Mouse (Mus musculus): ENCODE measurements around the gene Fam198b.
A peak's percentile ranks its signal among the peaks of the same experiment; 100 is the strongest.
"Not testable (repeated sequence)": the region's sequence is repeated elsewhere in the genome, so short reads cannot be mapped to it uniquely, and the experiment has no call there.

The Fam198b gene

DNA sequence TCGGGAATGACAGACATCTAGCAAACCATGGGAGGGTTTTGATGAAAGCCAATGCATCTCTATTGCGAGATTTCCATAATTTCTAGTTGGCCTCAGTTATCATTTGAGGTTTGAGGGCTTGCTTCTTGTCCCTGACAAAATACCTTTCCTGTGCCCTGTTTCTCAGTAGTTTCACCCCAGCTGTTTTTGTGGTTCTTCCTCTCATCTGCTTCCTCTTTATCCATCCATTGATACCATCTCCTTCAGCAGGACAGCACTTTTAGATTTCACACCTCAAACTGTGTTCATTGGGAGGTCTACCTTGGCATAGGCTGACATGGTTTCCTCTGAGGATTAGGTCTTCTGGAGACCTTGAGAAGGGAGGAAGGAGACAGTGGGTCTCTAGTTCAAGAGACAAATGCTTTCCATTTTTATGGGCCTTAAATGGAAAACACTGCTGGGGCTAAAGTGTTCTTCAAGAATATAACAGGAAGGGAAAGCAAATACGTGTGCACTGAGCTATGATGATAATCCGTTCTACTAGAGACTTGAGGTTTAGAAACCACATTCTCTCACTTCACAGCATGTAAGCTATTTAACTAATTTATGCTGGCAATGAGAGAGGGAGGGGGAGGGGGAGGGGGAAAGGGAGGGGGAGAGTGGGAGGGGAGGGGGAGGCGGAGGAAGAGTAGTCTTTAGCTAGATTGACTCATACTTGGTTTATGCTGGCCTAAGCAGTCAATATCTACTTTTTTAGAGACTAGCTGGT lies 41.8 kb downstream of the Fam198b start:
- no peak for DNase-seq (ENCODE audit: low spot score)

DNA sequence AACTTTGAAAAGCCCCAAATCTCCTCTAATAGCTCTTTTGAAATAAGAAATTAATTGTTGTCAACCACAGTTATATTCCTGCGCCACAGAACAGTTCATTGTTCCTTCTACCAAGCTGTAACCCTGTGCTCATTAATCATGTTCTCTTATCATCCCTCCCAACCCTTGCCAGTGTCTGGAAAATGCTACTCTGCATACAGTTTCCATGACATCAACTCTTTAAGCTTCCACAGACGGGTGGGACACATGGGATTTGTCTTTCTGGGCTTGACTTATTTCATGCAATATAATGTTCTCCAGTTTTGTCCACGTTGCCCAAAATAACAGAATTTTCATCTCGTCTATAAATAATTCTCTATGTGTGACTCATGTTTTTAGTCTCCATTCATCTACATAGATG lies 42.7 kb downstream of the Fam198b start:
- no peak for DNase-seq (ENCODE audit: low spot score)

DNA sequence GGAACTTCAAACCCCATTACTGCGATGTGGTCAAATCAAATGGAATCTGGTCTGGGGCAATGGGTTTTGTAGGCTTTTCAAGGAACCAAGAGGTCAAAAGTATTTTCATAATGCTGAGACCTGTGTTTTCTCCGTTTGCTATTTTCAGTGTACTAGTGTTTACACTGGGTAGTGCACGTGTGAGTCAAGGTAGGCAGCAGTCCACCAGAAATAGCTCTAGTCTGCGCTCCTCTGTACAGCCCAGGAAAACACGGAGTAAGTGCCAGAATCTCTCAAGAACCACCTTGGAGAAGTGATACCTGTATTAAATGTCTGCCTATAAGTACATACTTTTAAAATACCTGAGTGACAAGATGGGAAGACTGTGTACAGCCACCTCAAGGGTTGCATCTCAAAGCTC lies 44.1 kb downstream of the Fam198b start:
- no peak for DNase-seq (ENCODE audit: low spot score)

DNA sequence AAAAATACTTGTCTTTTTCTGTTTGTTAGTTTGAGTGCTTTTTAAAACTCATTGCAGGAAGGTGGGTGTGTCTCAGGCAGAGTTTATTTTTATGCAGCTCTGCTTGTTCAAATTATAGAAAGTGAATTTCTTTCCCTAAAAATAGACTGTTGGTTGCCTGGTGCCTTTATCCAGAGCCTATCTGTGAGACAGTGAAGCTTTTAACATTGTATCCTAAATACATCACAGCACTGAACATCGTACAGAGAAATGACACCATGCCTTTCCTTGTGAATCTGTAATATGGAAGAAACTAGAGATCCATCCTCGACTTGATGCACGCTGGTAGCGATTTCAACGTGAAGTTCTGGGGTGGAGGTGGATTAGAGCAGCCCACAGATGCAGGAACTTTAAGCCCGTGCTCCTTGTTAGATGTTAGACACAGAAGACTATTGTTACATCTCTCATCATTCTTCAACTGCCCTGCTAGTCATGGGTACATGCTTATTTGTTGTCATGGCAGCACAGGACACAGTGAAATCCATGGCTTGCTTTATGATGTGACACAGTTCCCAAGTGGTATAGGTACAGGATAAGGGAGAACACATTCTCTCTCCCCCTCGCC lies 45.9 kb downstream of the Fam198b start:
- peak; percentile 47 for DNase-seq (ENCODE audit: low spot score)

DNA sequence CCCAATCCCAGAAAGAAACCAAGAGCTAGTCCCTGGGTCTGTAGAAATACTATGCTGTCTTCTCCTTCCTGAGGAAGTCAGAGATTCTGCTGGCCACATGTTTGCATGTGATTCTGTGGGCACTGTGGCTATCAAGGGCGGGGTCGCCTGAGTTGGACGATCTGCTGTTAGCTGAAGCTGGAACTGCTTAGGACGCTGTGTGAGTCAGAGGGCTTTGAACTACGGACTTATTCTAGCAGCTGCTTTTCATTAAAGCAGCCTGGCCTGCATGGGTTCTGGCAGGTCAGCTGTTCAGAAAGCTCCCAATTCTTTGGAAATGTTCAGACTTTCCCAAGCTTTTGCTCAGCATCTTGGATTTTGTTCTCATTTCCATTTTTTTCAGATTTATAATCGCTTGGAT lies 51.9 kb downstream of the Fam198b start:
- no peak for DNase-seq (ENCODE audit: low spot score)

DNA sequence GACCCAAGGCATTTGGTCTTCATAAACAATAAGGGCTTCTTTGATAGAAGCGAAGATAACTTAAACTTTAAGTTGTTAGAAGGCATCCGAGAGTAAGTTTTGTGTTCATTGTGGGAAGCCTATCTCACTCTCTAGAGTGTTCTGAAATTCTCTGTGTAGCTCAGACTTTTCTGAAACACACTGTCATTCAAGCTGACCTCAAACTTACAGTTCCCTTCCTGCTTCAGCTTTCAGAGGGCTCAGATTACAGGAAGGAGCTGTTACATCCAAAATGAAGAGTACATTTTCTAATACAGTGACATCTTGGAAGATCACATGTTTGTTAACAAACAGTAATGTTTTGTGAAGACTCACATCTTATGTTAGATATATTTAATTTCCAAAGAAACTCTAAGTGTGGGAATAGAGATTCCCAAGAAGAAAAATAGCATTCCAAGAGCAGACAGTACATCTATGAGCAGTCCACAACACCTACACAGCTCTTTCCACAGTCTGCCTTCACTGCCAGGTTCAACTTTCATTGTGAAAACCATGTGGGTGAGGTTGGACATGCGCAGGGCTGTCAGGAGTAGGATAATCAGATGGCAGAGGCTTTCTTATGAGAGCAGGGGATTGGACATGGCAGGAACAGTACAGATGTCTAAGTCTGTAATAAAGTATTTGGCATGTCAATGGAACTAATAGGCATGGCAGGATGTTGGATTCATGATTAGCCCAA lies 52.6 kb downstream of the Fam198b start:
- no peak for DNase-seq (ENCODE audit: low spot score)

DNA sequence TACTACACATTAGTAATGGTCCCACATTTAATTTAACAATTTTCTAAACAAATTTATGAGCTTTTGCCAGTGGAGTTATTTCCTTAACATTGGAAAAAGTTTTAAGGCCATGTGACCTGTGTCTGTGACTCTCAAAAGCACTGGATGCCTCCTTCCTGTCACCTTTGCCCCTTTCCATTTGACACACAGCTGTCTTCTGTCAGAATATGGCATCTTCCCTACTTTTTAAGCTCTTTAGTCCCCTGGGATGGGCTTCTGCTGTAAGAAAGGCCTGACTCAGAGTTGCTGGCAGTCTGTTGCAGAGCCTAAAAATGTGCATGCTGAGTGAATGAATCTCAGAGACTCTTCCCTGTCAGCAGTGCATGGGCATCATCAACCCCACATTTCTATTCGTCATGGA lies 63.4 kb downstream of the Fam198b start:
- no peak for DNase-seq (ENCODE audit: low spot score)

DNA sequence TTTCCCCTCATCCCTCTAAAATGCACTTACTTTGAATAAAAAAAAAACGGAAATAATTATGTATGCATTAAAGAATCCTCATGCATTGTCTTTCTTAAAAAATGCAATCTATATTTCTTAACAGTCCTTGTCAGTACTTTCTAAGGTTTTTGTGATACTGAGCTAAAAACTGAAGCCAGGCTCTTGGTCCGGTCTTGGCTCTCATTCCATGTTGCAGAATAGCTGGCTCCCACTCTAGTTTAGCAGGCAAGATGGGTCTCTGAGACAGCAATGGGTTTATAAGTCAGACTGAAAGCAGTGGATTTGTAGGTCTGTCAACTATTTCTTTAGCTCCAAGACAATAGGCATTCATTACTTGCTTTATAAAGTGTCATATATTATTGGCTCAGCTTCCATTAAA lies 63.8 kb downstream of the Fam198b start:
- DNase-seq (ENCODE audit: low spot score) = no peak

DNA sequence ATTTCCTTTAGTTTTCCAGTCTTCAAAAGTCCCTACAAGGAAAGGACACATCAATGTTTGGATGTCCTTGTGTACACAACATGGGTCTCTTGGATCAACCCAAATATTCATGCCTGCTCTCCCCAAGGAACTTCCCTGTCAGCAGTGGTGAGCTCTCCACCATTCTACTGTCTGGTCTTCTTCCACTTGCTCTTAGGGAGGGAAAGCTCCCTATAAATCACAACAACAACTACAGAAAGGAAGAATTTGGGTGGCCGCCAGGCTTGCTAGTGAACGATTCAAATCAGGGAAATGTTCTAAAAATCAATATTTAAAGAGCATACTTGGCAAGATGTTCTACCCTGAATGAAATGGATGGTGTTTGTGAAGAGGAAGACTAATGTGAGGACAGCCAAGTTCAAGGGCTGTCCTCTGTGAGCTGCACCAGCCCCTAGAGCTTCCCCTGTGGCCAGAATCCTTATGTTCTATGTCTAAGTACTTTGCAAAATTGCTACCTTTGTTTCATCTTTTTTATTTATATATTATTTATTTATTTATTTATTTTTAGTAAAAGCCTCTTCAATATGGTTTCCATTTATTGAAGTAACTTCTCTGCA lies 68.9 kb downstream of the Fam198b start:
- DNase-seq (ENCODE audit: low spot score) = no peak

DNA sequence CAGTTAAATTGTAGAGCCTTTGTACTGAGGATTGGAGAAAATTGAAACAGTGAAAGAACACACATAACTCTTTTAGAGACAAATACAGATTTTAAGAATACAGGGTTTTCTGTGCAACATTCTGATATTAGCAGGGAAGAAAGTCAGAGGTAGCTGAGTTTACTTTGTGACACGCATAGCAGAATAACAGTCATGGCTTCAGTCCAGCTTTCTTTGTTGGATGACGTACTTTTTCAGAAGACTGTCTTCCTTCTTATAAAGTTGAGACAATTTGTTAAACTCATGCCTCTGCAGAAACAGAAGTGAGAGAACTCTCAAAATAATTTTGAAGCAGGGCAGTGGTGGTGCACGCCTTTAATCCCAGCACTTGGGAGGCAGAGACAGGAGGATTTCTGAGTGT lies 70.9 kb downstream of the Fam198b start:
- no peak for DNase-seq (ENCODE audit: low spot score)

DNA sequence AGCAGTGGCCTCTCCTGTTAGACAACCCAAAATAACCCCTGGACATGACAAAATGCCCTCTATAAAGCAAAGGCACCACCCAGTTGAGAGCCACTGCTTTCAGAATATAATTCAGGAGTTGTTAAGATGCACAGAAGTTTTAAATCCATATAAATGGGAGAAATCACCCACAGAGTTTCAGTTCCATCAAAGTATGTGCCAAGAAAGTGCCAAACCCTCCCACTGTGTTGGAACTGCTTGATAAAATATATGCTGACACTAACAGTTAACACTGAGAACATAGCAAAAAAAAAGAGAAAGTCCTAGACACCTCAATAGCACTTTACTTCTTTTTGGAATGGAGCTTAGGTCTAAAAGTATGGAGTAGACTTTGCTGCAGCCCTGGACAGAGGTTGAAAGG lies 72.5 kb downstream of the Fam198b start:
- DNase-seq (ENCODE audit: low spot score) = no peak

DNA sequence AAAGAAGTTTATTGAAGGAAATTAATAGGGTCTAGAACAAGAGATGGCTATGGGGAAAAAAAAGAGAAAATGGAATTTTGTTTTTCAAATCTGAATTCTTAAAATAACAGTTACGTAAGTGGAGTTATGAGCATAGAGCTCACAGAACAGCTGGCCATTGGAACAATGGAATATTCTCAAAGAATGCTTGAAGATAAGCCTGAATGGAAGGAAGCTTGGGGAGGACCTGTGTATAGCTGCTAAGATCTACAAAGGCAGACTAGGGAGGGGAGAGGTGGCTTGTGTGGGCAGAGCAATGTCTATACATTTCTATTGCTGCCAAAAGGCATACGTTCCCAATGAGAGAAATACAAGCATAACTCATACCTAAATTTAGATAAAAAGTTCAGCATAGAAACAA lies 73.4 kb downstream of the Fam198b start:
- no peak for DNase-seq (ENCODE audit: low spot score)

DNA sequence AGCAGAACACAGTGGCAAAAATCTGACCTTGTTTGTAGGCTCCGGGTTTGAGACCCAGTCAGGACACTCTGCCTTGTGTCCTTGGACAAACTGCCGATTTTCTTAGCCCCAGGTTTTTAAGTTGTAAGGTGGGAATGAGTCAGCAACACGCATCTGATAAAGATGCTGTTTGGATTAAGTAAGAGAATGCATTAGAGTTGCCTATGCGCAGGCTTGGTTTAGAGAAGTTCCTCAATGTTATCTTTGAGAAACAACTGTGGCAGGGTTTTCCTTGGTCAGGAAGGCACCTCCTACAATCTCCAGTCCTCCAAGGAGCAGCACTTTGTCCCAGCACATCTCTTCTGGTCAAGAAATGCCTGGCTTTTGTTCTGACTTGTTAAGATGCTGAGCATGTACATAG lies 82.4 kb downstream of the Fam198b start:
- no peak for DNase-seq (ENCODE audit: low spot score)

DNA sequence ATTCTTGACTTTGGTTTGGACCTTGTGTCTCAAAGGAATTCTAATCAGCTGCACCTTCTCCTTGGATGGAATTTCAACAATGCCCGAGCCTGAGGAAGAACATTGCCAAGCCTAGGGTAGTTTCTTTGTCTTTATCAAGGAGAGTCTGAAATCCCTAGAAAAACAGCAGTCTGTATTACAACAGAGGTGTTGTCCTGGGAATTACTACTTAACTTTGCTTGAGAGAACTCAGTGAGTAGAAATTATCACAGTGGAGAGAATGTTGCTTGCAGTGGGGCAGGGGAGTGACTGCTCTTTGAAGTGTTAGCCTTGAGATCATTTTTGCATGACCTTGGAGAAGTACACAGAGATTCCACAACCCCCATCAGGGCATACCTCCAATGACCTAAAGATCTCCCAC lies 83.0 kb downstream of the Fam198b start:
- DNase-seq (ENCODE audit: low spot score) = no peak

DNA sequence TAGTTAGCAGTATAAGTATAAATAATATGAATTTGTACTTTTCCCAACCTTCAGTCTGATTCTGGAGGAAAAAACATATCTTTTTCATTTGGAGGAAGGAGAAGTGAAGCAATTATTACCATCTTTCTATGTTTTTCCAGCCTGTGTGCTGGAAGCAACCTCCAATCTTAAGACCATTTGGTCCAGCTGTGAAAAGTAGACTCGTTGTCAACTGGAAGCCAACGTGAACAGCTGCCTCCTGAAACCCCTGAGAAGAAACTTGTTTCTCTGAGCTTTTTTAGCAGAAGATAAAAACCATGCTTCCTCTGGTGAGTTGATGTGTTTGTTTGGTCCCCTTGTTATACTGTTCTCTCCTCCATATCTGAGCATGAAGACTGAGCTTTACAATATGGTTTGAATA lies 84.1 kb downstream of the Fam198b start:
- no peak for DNase-seq (ENCODE audit: low spot score)

DNA sequence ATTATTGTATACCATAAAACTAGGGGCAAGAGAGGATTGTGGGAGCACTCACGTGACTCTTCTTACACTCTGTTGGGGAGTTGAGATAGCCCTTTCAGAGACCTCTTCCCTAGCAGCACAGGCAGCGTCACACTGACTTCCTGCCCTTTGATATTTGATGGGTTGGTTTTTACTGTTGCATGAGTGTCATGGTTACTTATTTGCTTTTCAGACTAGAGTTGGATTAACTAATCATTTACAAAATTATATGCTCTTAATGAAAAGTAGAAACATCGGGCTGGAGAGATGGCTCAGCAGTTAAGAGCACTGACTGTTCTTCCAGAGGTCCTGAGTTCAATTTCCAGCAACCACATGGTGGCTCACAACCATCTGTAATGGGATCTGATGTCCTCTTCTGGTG lies 85.2 kb downstream of the Fam198b start:
- not testable (repeated sequence) for DNase-seq (ENCODE audit: low spot score)

DNA sequence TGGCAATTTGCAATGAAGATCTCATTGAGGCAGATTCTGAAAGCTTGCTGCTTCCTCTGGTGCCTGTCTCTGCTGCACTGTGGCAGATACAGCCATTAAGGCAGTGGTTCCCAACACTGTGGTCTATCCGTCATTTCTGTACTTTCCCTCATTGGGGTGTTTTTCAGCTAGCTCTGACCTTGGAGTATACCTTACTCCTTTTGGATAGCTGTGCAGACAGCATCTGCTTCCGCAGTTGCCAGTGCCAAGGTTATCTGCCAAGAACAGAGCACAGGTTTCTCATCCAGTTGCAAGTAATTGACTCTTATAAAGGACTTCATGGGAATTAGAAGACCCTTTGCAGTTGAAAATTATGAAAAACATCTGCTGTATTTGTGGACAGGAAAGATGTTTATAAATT lies 85.7 kb downstream of the Fam198b start:
- no peak for DNase-seq (ENCODE audit: low spot score)

DNA sequence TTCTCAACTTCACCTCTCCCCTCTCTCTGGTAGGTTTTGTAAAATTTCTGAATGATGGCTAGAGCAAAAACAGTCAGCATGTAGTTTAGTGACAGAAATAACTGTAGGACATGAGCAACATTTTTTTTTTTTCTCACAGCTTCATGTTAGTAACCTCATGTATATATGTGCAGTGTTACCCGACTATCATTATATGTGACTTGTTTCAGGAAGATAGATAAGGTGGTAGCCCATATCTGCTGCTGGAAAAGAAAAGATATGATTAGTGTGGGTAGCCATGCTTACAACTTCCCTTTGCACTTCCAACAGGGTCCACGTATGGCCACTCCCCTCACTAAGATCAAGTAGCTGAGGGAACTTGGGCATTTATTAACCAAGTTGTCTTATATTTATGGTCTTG lies 86.2 kb downstream of the Fam198b start:
- DNase-seq (ENCODE audit: low spot score) = no peak

DNA sequence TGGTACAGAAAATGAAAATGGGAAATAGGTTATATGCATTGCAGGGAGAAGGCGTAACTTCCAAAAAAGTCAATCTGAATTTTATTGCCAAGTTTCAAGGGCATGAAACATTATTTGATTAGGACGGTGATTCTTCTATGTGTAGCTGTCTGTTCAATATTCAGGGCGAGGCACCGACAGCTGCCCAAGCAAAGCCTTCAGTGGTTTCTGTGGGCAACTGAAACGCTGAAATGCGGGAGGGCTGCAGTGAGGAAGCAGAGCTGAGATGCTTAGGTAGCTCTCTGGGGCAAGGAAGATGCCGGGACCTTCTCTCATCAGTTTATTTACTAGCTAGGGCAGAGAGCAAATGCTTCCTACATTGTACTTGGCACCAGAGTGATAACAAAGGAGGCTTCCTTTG lies 87.2 kb downstream of the Fam198b start:
- DNase-seq (ENCODE audit: low spot score) = no peak

DNA sequence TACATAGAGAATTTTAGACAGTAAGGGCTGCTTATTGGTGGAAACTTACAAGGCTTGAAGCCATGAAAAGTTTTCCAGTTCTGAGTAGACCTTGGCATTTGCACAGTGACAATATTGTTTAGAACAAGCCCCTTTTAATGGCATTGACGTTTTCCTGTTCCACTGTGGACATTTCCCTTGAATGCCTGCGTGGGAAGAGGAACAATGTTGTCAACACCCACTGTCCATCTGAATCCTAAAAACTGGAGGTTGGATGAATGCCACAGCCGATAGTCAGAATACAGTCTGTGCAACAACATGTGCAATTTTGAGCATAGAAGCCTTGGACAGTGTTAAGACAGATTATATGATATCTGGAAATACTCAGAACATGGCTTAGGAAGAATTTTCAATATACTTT lies 92.5 kb downstream of the Fam198b start:
- no peak for DNase-seq (ENCODE audit: low spot score)

DNA sequence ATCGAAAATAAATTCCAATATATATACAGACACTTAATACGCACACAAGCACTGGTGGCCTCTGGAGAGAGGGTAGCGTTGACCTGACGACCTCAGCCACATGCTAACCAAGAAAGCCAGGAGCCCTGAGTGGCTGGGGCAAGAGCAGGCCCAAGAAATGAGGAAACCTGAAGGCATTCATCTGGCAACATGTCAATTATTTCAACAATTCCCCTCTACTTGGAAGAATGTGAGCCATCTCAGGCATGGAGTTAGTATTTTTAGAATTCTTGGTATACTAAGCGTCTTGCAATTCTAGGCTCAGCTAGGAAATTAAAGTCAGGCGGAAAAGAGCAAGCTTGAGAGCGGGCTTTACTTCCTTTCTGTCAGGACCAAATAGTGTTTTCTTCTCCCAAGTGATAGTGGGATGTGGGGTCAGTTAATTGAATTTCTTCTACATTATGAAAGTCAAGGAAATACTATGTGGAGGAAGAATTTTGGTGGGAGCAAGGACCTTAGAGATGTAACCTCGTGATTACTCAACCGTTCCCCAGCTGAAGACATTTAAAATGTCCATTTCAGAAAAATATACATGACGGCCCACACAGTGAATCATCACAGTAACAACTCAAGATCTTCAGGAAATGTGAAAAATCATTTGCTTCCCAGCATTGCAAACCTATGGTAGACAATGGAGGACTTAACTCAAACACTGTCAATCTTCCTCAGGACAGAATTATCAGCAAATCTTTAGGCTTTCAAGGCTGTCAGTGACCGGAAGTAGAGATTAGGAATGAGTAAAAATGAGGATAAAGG lies 93.5 kb downstream of the Fam198b start:
- DNase-seq (ENCODE audit: low spot score) = no peak

DNA sequence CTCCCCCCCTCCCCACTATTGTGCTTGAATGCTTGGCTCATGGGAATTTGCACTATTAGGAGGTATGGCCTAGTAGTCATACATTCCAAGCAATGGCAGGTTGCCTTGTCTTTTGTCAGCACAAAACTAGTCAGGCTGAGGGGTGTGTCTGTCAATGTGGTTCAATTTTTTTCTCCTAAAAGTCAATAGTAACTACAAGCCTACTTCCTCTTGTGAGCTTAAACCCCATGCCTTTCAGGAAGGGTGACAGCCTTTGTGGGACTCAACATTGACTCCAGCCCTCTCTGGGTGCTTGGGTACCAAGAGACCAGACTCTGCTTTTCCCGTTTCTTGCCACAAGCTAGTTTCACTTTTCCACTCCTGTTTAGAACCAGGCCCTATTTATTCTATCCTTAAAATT lies 96.4 kb downstream of the Fam198b start:
- no peak for DNase-seq (ENCODE audit: low spot score)

All from left cerebral cortex, adult 11 months (tissue).